Mouse (Mus musculus): ENCODE measurements around the gene Olfr1047. TPM values are rescaled to one million over a fixed set of nuclear protein-coding genes. Genes with fewer than 3 reads are reported as not detected.

Olfr1047 gene
- polyA plus RNA-seq, 1 experiment from 2014 or later, result not detected

Other genes with a start within 250 kb of the Olfr1047 start
- gene Olfr1031, start 241.1 kb downstream of the Olfr1047 start, polyA plus RNA-seq (2016; fragmentation: Nextera tagmentation; extraction: Ambion mirVana), result not detected in 2 replicates
- gene Olfr1032, start 225.9 kb downstream of the Olfr1047 start, polyA plus RNA-seq (2016; fragmentation: Nextera tagmentation; extraction: Ambion mirVana), result not detected in 2 replicates
- gene Olfr1033, start 210.8 kb downstream of the Olfr1047 start, polyA plus RNA-seq (2016; fragmentation: Nextera tagmentation; extraction: Ambion mirVana), result not detected in 2 replicates
- gene Olfr1034, start 185.5 kb downstream of the Olfr1047 start, polyA plus RNA-seq (2016; fragmentation: Nextera tagmentation; extraction: Ambion mirVana), result 0.04 TPM in 1 of 2 replicates, not detected in the other
- gene Olfr1036, start 157.4 kb downstream of the Olfr1047 start, polyA plus RNA-seq (2016; fragmentation: Nextera tagmentation; extraction: Ambion mirVana), result not detected in 2 replicates
- not detected in 2 replicates for gene Olfr1037, start 144.0 kb downstream of the Olfr1047 start, polyA plus RNA-seq (2016; fragmentation: Nextera tagmentation; extraction: Ambion mirVana)
- not detected in 2 replicates for gene Olfr1039, start 95.5 kb downstream of the Olfr1047 start, polyA plus RNA-seq (2016; fragmentation: Nextera tagmentation; extraction: Ambion mirVana)
- gene Olfr1040, start 84.7 kb downstream of the Olfr1047 start, polyA plus RNA-seq (2016; fragmentation: Nextera tagmentation; extraction: Ambion mirVana), result not detected in 2 replicates
- not detected in 2 replicates for gene Olfr1042, start 69.6 kb downstream of the Olfr1047 start, polyA plus RNA-seq (2016; fragmentation: Nextera tagmentation; extraction: Ambion mirVana)
- not detected in 2 replicates for gene Olfr1043, start 63.9 kb downstream of the Olfr1047 start, polyA plus RNA-seq (2016; fragmentation: Nextera tagmentation; extraction: Ambion mirVana)
- gene Olfr1044, start 53.6 kb downstream of the Olfr1047 start, polyA plus RNA-seq (2016; fragmentation: Nextera tagmentation; extraction: Ambion mirVana), result not detected in 2 replicates
- gene Olfr52, start 45.7 kb downstream of the Olfr1047 start, polyA plus RNA-seq (2016; fragmentation: Nextera tagmentation; extraction: Ambion mirVana), result not detected in 2 replicates
- not detected in 2 replicates for gene Olfr1045, start 28.4 kb downstream of the Olfr1047 start, polyA plus RNA-seq (2016; fragmentation: Nextera tagmentation; extraction: Ambion mirVana)
- not detected in 2 replicates for gene Olfr1046, start 12.1 kb downstream of the Olfr1047 start, polyA plus RNA-seq (2016; fragmentation: Nextera tagmentation; extraction: Ambion mirVana)
- gene Olfr1048, start 8.9 kb upstream of the Olfr1047 start, polyA plus RNA-seq (2016; fragmentation: Nextera tagmentation; extraction: Ambion mirVana), result not detected in 2 replicates
- not detected in 2 replicates for gene Olfr1049, start 26.9 kb upstream of the Olfr1047 start, polyA plus RNA-seq (2016; fragmentation: Nextera tagmentation; extraction: Ambion mirVana)
- gene Olfr1051, start 47.7 kb upstream of the Olfr1047 start, polyA plus RNA-seq (2016; fragmentation: Nextera tagmentation; extraction: Ambion mirVana), result not detected in 2 replicates
- gene Olfr1052, start 61.1 kb upstream of the Olfr1047 start, polyA plus RNA-seq (2016; fragmentation: Nextera tagmentation; extraction: Ambion mirVana), result not detected in 2 replicates
- gene Olfr1053, start 83.9 kb upstream of the Olfr1047 start, polyA plus RNA-seq (2016; fragmentation: Nextera tagmentation; extraction: Ambion mirVana), result not detected in 2 replicates
- not detected in 2 replicates for gene Olfr1054, start 104.0 kb upstream of the Olfr1047 start, polyA plus RNA-seq (2016; fragmentation: Nextera tagmentation; extraction: Ambion mirVana)
- gene Olfr1055, start 118.9 kb upstream of the Olfr1047 start, polyA plus RNA-seq (2016; fragmentation: Nextera tagmentation; extraction: Ambion mirVana), result not detected in 2 replicates
- not detected in 2 replicates for gene Olfr1056, start 131.1 kb upstream of the Olfr1047 start, polyA plus RNA-seq (2016; fragmentation: Nextera tagmentation; extraction: Ambion mirVana)
- not detected in 2 replicates for gene Olfr1057, start 147.0 kb upstream of the Olfr1047 start, polyA plus RNA-seq (2016; fragmentation: Nextera tagmentation; extraction: Ambion mirVana)
- not detected in 2 replicates for gene Olfr1058, start 157.2 kb upstream of the Olfr1047 start, polyA plus RNA-seq (2016; fragmentation: Nextera tagmentation; extraction: Ambion mirVana)
- gene Olfr1061, start 182.6 kb upstream of the Olfr1047 start, polyA plus RNA-seq (2016; fragmentation: Nextera tagmentation; extraction: Ambion mirVana), result not detected in 2 replicates
- not detected in 2 replicates for gene Olfr1062, start 195.3 kb upstream of the Olfr1047 start, polyA plus RNA-seq (2016; fragmentation: Nextera tagmentation; extraction: Ambion mirVana)
- not detected in 2 replicates for gene Olfr1065, start 219.2 kb upstream of the Olfr1047 start, polyA plus RNA-seq (2016; fragmentation: Nextera tagmentation; extraction: Ambion mirVana)
- gene Olfr1066, start 224.9 kb upstream of the Olfr1047 start, polyA plus RNA-seq (2016; fragmentation: Nextera tagmentation; extraction: Ambion mirVana), result not detected in 2 replicates

Measured in limb, embryonic 12.5 days (tissue).